ENCODE assay signal across 23 mouse cellular contexts in the genomic region with DNA sequence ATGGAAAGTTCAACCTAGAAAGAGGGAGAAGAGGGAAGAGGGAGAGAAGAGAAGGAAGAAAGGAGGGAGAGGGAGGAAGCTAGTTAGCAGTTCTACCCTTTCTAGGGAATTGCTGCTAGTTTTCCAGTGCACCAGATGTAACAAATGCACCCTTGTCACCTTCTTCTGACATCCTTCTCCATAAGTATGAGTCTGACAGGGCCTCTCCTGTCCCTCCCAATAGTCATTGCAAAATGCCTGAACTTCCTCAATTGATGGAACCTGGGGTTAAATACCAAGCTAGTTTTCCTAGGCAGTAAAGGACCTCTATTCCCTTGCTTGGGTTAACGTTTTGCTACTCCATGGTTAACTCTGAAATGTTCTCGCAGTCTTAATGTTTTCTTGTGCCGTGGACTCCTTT.
DNase-seq lines count a peak whose midpoint lies in the region; ATAC-seq and TF ChIP-seq lines count a peak whose summit lies in the region.
"Had no signal": no experiment of that assay in that cellular context is flagged by ENCODE, and none has a peak within 500 bp of the region (broad histone marks: within the 10 kb centered on the region; RNA-seq: fewer than 3 reads in every experiment).

No protein-coding gene starts in this region.

- no peak overlapping the region for H3K27ac ChIP-seq in liver, adult 2 months (replicated peaks; ENCODE audit: insufficient read depth, low read depth, low read length)
- H3K27ac ChIP-seq in liver, embryonic 11.5 days (ENCODE audit: low read depth, low read length) = no peak overlapping the region
- H3K27ac ChIP-seq in bone marrow macrophage, adult 2 months (ENCODE audit: insufficient read depth, low read depth, low read length) = peak overlapping the region; percentile 48
- H3K27ac ChIP-seq in forebrain, embryonic 14.5 days (ENCODE audit: low read depth, low read length) = no peak overlapping the region
- H3K27ac ChIP-seq: embryonic facial prominence, embryonic 13.5 days; forebrain, embryonic 12.5 days; heart, embryonic 10.5 days; hindbrain, embryonic 13.5 days; hindbrain, postnatal 0 days had no signal

- 86% methylated on average over 3 of the region's 3 CpGs for WGBS in liver, adult 2 months
- WGBS in liver, embryonic 11.5 days = 82% methylated on average over 3 of the region's 3 CpGs
- WGBS in forebrain, embryonic 14.5 days = 89% methylated on average over 3 of the region's 3 CpGs

- intact Hi-C loops in gastrocnemius, postnatal 14 days (cut with DNase I; ENCODE audit: low total_unique reads) = no loop called here

- no peaks in the 10 kb centered on the region for H3K9me3 ChIP-seq in liver, embryonic 11.5 days (ENCODE audit: control insufficient read depth, low read length)
- H3K9me3 ChIP-seq in forebrain, embryonic 14.5 days (replicated peaks; ENCODE audit: control insufficient read depth, low read length) = no peaks in the 10 kb centered on the region
- H3K9me3 ChIP-seq: embryonic facial prominence, embryonic 13.5 days; forebrain, embryonic 12.5 days; heart, embryonic 10.5 days; hindbrain, embryonic 13.5 days had no signal

- TF ChIP-seq CTCF in liver, adult 2 months (IDR thresholded peaks at IDR 0.05; ENCODE audit: low read depth, low read length) = no peak
- no peak for TF ChIP-seq CTCF in bone marrow macrophage, adult 2 months (IDR thresholded peaks at IDR 0.05; ENCODE audit: low read depth, low read length)

- no peak for ATAC-seq in liver, embryonic 11.5 days (replicated peaks; ENCODE audit: low FRiP score)
- peak; percentile 61 for ATAC-seq in granulocyte monocyte progenitor cell, adult 5-6 weeks (replicated peaks; ENCODE audit: poor library complexity, severe bottlenecking)
- ATAC-seq in megakaryocyte progenitor cell, adult 5-6 weeks (replicated peaks; ENCODE audit: poor library complexity) = peak; percentile 56
- no peak for ATAC-seq in forebrain, embryonic 14.5 days
- ATAC-seq: activated CD4-positive, CD25-positive, alpha-beta regulatory T cell, adult 4 months; forebrain, postnatal 0 days; hindbrain, postnatal 0 days; Patski had no signal

- H3K9ac ChIP-seq in liver, adult 2 months (ENCODE audit: low read depth, low read length) = no peak overlapping the region
- no peak overlapping the region for H3K9ac ChIP-seq in liver, embryonic 11.5 days (ENCODE audit: low read depth, low read length)
- H3K9ac ChIP-seq in forebrain, embryonic 14.5 days (ENCODE audit: low read length) = no peak overlapping the region
- H3K9ac ChIP-seq: embryonic facial prominence, embryonic 13.5 days; forebrain, embryonic 12.5 days; forebrain, postnatal 0 days; hindbrain, embryonic 13.5 days had no signal

- H3K79me2 ChIP-seq in liver, adult 2 months (ENCODE audit: control insufficient read depth, insufficient read depth, low read length) = peaks cover 3% of the 10 kb centered on the region; the same call in 1 of the 2 replicates

- no peak for TF ChIP-seq POLR2A in liver, adult 2 months (IDR thresholded peaks at IDR 0.05; ENCODE audit: extremely low read depth, insufficient read depth, low read length)
- TF ChIP-seq POLR2A in bone marrow macrophage, adult 2 months (IDR thresholded peaks at IDR 0.05; ENCODE audit: borderline replicate concordance, low read depth, low read length) = no peak

- no peak for DNase-seq in liver, adult 2 months (ENCODE audit: extremely low read depth, low read depth, low spot score)
- DNase-seq in liver, embryonic 11.5 days (ENCODE audit: low spot score) = no peak
- no peak for DNase-seq in forebrain, embryonic 14.5 days (ENCODE audit: low spot score)
- DNase-seq in gastrocnemius, postnatal 14 days = no peak
- DNase-seq in cerebellum, adult 11 months = no peak
- DNase-seq: adrenal gland, postnatal 14 days; cerebellum, adult 2 months; cerebellum, postnatal 14 days; forebrain, postnatal 0 days; gastrocnemius, postnatal 25 days; heart, adult 18-20 months; heart, postnatal 10 days had no signal

- H3K4me3 ChIP-seq in liver, adult 2 months (ENCODE audit: insufficient read depth, low read depth, low read length) = 0 out of 2 replicates have a peak overlapping the region, but pooled peaks have one; percentile 3
- H3K4me3 ChIP-seq in liver, embryonic 11.5 days (ENCODE audit: low read depth, low read length) = no peak overlapping the region
- H3K4me3 ChIP-seq in bone marrow macrophage, adult 2 months (ENCODE audit: insufficient read depth, low read length) = 0 out of 2 replicates have a peak overlapping the region, but pooled peaks have one; percentile 7
- no peak overlapping the region for H3K4me3 ChIP-seq in forebrain, embryonic 14.5 days (ENCODE audit: low read depth, low read length)
- H3K4me3 ChIP-seq: embryonic facial prominence, embryonic 13.5 days; forebrain, embryonic 12.5 days; heart, embryonic 10.5 days; hindbrain, embryonic 13.5 days had no signal

- H3K4me2 ChIP-seq in liver, embryonic 11.5 days = no peak overlapping the region
- no peak overlapping the region for H3K4me2 ChIP-seq in forebrain, embryonic 14.5 days (ENCODE audit: low read length)
- H3K4me2 ChIP-seq: embryonic facial prominence, embryonic 13.5 days; forebrain, embryonic 12.5 days; hindbrain, embryonic 13.5 days had no signal

- H3K4me1 ChIP-seq in liver, adult 2 months (ENCODE audit: control insufficient read depth, insufficient read depth, low read length) = peaks cover 15% of the 10 kb centered on the region
- no peaks in the 10 kb centered on the region for H3K4me1 ChIP-seq in liver, embryonic 11.5 days (replicated peaks; ENCODE audit: control insufficient read depth, insufficient read depth, low read length)
- peaks cover 58% of the 10 kb centered on the region for H3K4me1 ChIP-seq in bone marrow macrophage, adult 2 months (ENCODE audit: control insufficient read depth, insufficient read depth, low read length)
- H3K4me1 ChIP-seq in forebrain, embryonic 14.5 days (ENCODE audit: control insufficient read depth, insufficient read depth, low read length) = no peaks in the 10 kb centered on the region
- H3K4me1 ChIP-seq: embryonic facial prominence, embryonic 13.5 days; forebrain, embryonic 12.5 days; hindbrain, embryonic 13.5 days had no signal

- no peaks in the 10 kb centered on the region for H3K27me3 ChIP-seq in liver, adult 2 months (ENCODE audit: control insufficient read depth, insufficient read depth, low read length)
- no peaks in the 10 kb centered on the region; the same call in none of the 2 replicates for H3K27me3 ChIP-seq in liver, embryonic 11.5 days (replicated peaks; ENCODE audit: control insufficient read depth, insufficient read depth, low read length)
- no peaks in the 10 kb centered on the region for H3K27me3 ChIP-seq in forebrain, embryonic 14.5 days (replicated peaks; ENCODE audit: control insufficient read depth, insufficient read depth, low read length)
- H3K27me3 ChIP-seq: CH12.LX; embryonic facial prominence, embryonic 13.5 days; forebrain, embryonic 12.5 days; hindbrain, embryonic 13.5 days; Patski had no signal

- H3K36me3 ChIP-seq in liver, adult 2 months (ENCODE audit: control insufficient read depth, insufficient read depth, low read length) = peaks cover 9% of the 10 kb centered on the region
- no peaks in the 10 kb centered on the region for H3K36me3 ChIP-seq in liver, embryonic 11.5 days (ENCODE audit: control insufficient read depth, insufficient read depth, low read length)
- H3K36me3 ChIP-seq in forebrain, embryonic 14.5 days (ENCODE audit: control insufficient read depth, insufficient read depth, low read length) = no peaks in the 10 kb centered on the region
- H3K36me3 ChIP-seq: forebrain, embryonic 12.5 days; hindbrain, embryonic 13.5 days had no signal

Comparison
In these comparisons a context has a peak if more than half of its experiments do, and no peak if none do; other contexts are left out.
1. H3K4me3 ChIP-seq: peak in liver, adult 2 months (single experiment) and bone marrow macrophage, adult 2 months (single experiment); none in liver, embryonic 11.5 days (single experiment) and forebrain, embryonic 14.5 days (single experiment).
2. ATAC-seq: peak in granulocyte monocyte progenitor cell, adult 5-6 weeks (single experiment) and megakaryocyte progenitor cell, adult 5-6 weeks (single experiment); none in liver, embryonic 11.5 days (single experiment) and forebrain, embryonic 14.5 days (single experiment).